9 mouse cellular contexts compared by ENCODE assay signal in the genomic region with DNA sequence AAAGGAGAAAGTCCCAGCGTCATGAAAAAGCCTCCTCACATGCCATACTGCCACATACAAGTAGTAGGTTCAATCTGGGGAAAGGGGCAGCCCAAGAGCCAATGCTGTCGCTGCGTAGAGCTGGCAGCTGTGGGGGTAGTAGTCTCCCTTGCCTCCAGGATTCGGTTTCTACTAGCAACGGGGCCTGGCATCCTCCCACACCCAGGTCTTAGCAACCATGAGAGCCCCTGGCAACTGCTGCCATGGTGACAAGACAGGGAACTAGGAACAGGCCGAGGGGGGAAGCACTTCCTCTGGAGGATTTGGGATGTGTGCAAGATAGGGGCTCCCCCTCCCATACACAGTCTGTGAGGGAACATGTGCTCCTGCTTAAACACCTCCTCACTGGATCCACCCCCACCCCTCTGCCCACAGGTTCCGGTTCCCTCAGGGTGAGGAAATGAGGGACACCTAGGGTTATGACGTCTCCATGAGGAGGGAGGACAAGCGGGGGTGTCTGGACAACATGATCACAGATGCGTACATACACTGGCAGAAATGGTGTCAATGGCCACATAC. TPM values are rescaled to one million over a fixed set of nuclear protein-coding genes. Genes with fewer than 3 reads are reported as not detected.
DNase-seq lines count a peak whose midpoint lies in the region; ATAC-seq lines count a peak whose summit lies in the region.
"Had no signal": no experiment of that assay in that cellular context is flagged by ENCODE, and none has a peak within 500 bp of the region (broad histone marks: within the 10 kb centered on the region; RNA-seq: fewer than 3 reads in every experiment).

No protein-coding gene starts in this region.

- H3K9ac ChIP-seq in hindbrain, embryonic 16.5 days (ENCODE audit: low read depth, low read length): peak overlapping the region; percentile 41; the same call in 1 of the 2 replicates
- H3K9ac ChIP-seq in midbrain, embryonic 11.5 days (ENCODE audit: low read length): 0 out of 2 replicates have a peak overlapping the region, but pooled peaks have one; percentile 25

- no peaks in the 10 kb centered on the region for H3K36me3 ChIP-seq in hindbrain, embryonic 16.5 days (ENCODE audit: control insufficient read depth, insufficient read depth, low read length)
- H3K36me3 ChIP-seq in midbrain, embryonic 11.5 days (ENCODE audit: control insufficient read depth, insufficient read depth, low read length): no peaks in the 10 kb centered on the region

- peak overlapping the region; percentile 81 for H3K27ac ChIP-seq in hindbrain, embryonic 16.5 days (ENCODE audit: low read depth, low read length)
- no peak overlapping the region; the same call in 1 of the 2 replicates for H3K27ac ChIP-seq in midbrain, embryonic 11.5 days (ENCODE audit: low read depth, low read length)

- H3K4me1 ChIP-seq in hindbrain, embryonic 16.5 days (ENCODE audit: control insufficient read depth, insufficient read depth, low read depth, low read length): peaks cover 33% of the 10 kb centered on the region
- peaks cover 41% of the 10 kb centered on the region for H3K4me1 ChIP-seq in midbrain, embryonic 11.5 days (ENCODE audit: control insufficient read depth, insufficient read depth, low read length)

- WGBS in hindbrain, embryonic 16.5 days: 22% methylated on average over 10 of the region's 10 CpGs
- WGBS in midbrain, embryonic 11.5 days: 34% methylated on average over 10 of the region's 10 CpGs

- peak; percentile 45 for ATAC-seq in hindbrain, embryonic 16.5 days
- ATAC-seq in midbrain, embryonic 11.5 days (ENCODE audit: low FRiP score): peak; percentile 33
- no peak for ATAC-seq in megakaryocyte-erythroid progenitor cell, adult 5-6 weeks (replicated peaks; ENCODE audit: low FRiP score, low TSS enrichment, poor library complexity, severe bottlenecking)
- no peak for ATAC-seq in erythroid progenitor cell, adult 5-6 weeks (replicated peaks; ENCODE audit: low FRiP score, poor library complexity, severe bottlenecking)

- no peak overlapping the region for H3K4me3 ChIP-seq in hindbrain, embryonic 16.5 days (ENCODE audit: low read length)
- H3K4me3 ChIP-seq in midbrain, embryonic 11.5 days (ENCODE audit: low read depth, low read length): no peak overlapping the region

- H3K27me3 ChIP-seq in hindbrain, embryonic 16.5 days (replicated peaks; ENCODE audit: control insufficient read depth, insufficient read depth, low read length): no peaks in the 10 kb centered on the region
- no peaks in the 10 kb centered on the region for H3K27me3 ChIP-seq in midbrain, embryonic 11.5 days (ENCODE audit: control insufficient read depth, insufficient read depth, low read length)

- DNase-seq in cerebellum, postnatal 14 days: peak; percentile 85 to 91
- DNase-seq in cerebellum, adult 11 months: no peak
- DNase-seq in midbrain, embryonic 11.5 days (ENCODE audit: low spot score, missing footprints): peak; percentile 95
- DNase-seq in testis, postnatal 10 days (ENCODE audit: low spot score): no peak
- no peak for DNase-seq in spleen, adult 12 weeks (ENCODE audit: low spot score)

- H3K9me3 ChIP-seq in hindbrain, embryonic 16.5 days (ENCODE audit: control insufficient read depth, low read length): no peaks in the 10 kb centered on the region
- H3K9me3 ChIP-seq in midbrain, embryonic 11.5 days (ENCODE audit: control insufficient read depth, low read length): no peaks in the 10 kb centered on the region

- peak overlapping the region; percentile 40 for H3K4me2 ChIP-seq in hindbrain, embryonic 16.5 days (ENCODE audit: low read length)
- peak overlapping the region; percentile 22 for H3K4me2 ChIP-seq in midbrain, embryonic 11.5 days

RNA-seq across cellular contexts. Expression of gene Dnajb5, which starts 2.8 kb away (rescaled TPM):
- 44.9 and 45.7 TPM in 2 replicates for polyA plus RNA-seq in hindbrain, embryonic 16.5 days (2015; fragmentation: Nextera tagmentation; extraction: Ambion mirVana)
- polyA plus RNA-seq in midbrain, embryonic 11.5 days (2014; fragmentation: Nextera tagmentation; extraction: Ambion mirVana): 17.6 and 22.3 TPM in 2 replicates
- 0.87 and 2.2 TPM in 2 replicates for total RNA-seq in megakaryocyte-erythroid progenitor cell, adult 5-6 weeks (2014; fragmentation: Nextera tagmentation)
- 0.09 TPM in 1 of 2 replicates, not detected in the other for total RNA-seq in megakaryocyte-erythroid progenitor cell, adult 5-6 weeks (2017)
- 2.1 TPM in 1 of 2 replicates, not detected in the other for total RNA-seq in erythroid progenitor cell, adult 5-6 weeks (2015; ENCODE audit: low replicate concordance)
- 0.51 and 2.0 TPM in 2 replicates for total RNA-seq in erythroid progenitor cell, adult 5-6 weeks (2017; ENCODE audit: low replicate concordance)

RNA-seq across cellular contexts. Expression of gene 1700022I11Rik, which starts 22.6 kb away (rescaled TPM):
- 0.44 and 1.3 TPM in 2 replicates for polyA plus RNA-seq in hindbrain, embryonic 16.5 days (2015; fragmentation: Nextera tagmentation; extraction: Ambion mirVana)
- polyA plus RNA-seq in midbrain, embryonic 11.5 days (2014; fragmentation: Nextera tagmentation; extraction: Ambion mirVana): 0.52 and 0.60 TPM in 2 replicates
- total RNA-seq in megakaryocyte-erythroid progenitor cell, adult 5-6 weeks (2014; fragmentation: Nextera tagmentation): not detected in 2 replicates
- total RNA-seq in megakaryocyte-erythroid progenitor cell, adult 5-6 weeks (2017): 1.3 and 3.4 TPM in 2 replicates
- not detected in 2 replicates for total RNA-seq in erythroid progenitor cell, adult 5-6 weeks (2015; ENCODE audit: low replicate concordance)
- not detected in 2 replicates for total RNA-seq in erythroid progenitor cell, adult 5-6 weeks (2017; ENCODE audit: low replicate concordance)

RNA-seq across cellular contexts. Expression of gene Phf24, which starts 30.4 kb away (rescaled TPM):
- 44.5 and 45.7 TPM in 2 replicates for polyA plus RNA-seq in hindbrain, embryonic 16.5 days (2015; fragmentation: Nextera tagmentation; extraction: Ambion mirVana)
- 2.2 and 2.9 TPM in 2 replicates for polyA plus RNA-seq in midbrain, embryonic 11.5 days (2014; fragmentation: Nextera tagmentation; extraction: Ambion mirVana)
- total RNA-seq in megakaryocyte-erythroid progenitor cell, adult 5-6 weeks (2014; fragmentation: Nextera tagmentation): not detected in 2 replicates
- total RNA-seq in megakaryocyte-erythroid progenitor cell, adult 5-6 weeks (2017): 0.08 TPM in 1 of 2 replicates, not detected in the other
- total RNA-seq in erythroid progenitor cell, adult 5-6 weeks (2015; ENCODE audit: low replicate concordance): not detected in 2 replicates
- total RNA-seq in erythroid progenitor cell, adult 5-6 weeks (2017; ENCODE audit: low replicate concordance): under 0.01 TPM in 1 of 2 replicates, not detected in the other
- total RNA-seq: CH12.LX had no signal

RNA-seq across cellular contexts. Expression of gene Vcp, which starts 53.5 kb away (rescaled TPM):
- 478 and 502 TPM in 2 replicates for polyA plus RNA-seq in hindbrain, embryonic 16.5 days (2015; fragmentation: Nextera tagmentation; extraction: Ambion mirVana)
- polyA plus RNA-seq in midbrain, embryonic 11.5 days (2014; fragmentation: Nextera tagmentation; extraction: Ambion mirVana): 635 and 667 TPM in 2 replicates
- total RNA-seq in megakaryocyte-erythroid progenitor cell, adult 5-6 weeks (2014; fragmentation: Nextera tagmentation): 186 and 244 TPM in 2 replicates
- 269 and 346 TPM in 2 replicates for total RNA-seq in megakaryocyte-erythroid progenitor cell, adult 5-6 weeks (2017)
- 68.3 and 73.9 TPM in 2 replicates for total RNA-seq in erythroid progenitor cell, adult 5-6 weeks (2015; ENCODE audit: low replicate concordance)
- total RNA-seq in erythroid progenitor cell, adult 5-6 weeks (2017; ENCODE audit: low replicate concordance): 120 and 189 TPM in 2 replicates

Comparison
In these comparisons a context has a peak if more than half of its experiments do, and no peak if none do; other contexts are left out.
1. DNase-seq: peak in cerebellum, postnatal 14 days (2 of 2) and midbrain, embryonic 11.5 days (single experiment); none in cerebellum, adult 11 months (single experiment), testis, postnatal 10 days (single experiment) and spleen, adult 12 weeks (single experiment).
2. ATAC-seq: peak in hindbrain, embryonic 16.5 days (single experiment) and midbrain, embryonic 11.5 days (single experiment); none in megakaryocyte-erythroid progenitor cell, adult 5-6 weeks (single experiment) and erythroid progenitor cell, adult 5-6 weeks (single experiment).